In genomic region chr16:36934841-36935620, GRCm38 (mm10) we compare ENCODE assay signal across 9 mouse cellular contexts. TPM values are rescaled to one million over a fixed set of nuclear protein-coding genes. Genes with fewer than 3 reads are reported as not detected.
DNase-seq lines count a peak whose midpoint lies in the region; ATAC-seq and TF ChIP-seq lines count a peak whose summit lies in the region.
"Had no signal": no experiment of that assay in that cellular context is flagged by ENCODE, and none has a peak within 500 bp of the region (broad histone marks: within the 10 kb centered on the region; RNA-seq: fewer than 3 reads in every experiment).

Gene Hcls1 (plus strand): TSS chr16:36934983.

- no peaks in the 10 kb centered on the region for H3K9me3 ChIP-seq in heart, embryonic 12.5 days (replicated peaks)
- no peaks in the 10 kb centered on the region for H3K9me3 ChIP-seq in liver, embryonic 14.5 days (ENCODE audit: control insufficient read depth, low read length)
- H3K9me3 ChIP-seq: embryonic facial prominence, embryonic 12.5 days had no signal

- no peak for TF ChIP-seq CTCF in liver, embryonic 14.5 days (IDR thresholded peaks at IDR 0.05; ENCODE audit: low read depth)
- TF ChIP-seq CTCF in cerebellum, adult 2 months (IDR thresholded peaks at IDR 0.05; ENCODE audit: borderline replicate concordance, insufficient read depth, low read depth, low read length), result no peak

- H3K4me1 ChIP-seq in heart, embryonic 12.5 days (replicated peaks), result peaks cover 12% of the 10 kb centered on the region; the same call in 1 of the 2 replicates
- peaks cover 0 to 11% of the 10 kb centered on the region in 2 experiments; a peak in 3 of 4 replicates for H3K4me1 ChIP-seq in liver, embryonic 14.5 days (replicated peaks; ENCODE audit: control insufficient read depth in 2 of 2, insufficient read depth in 2 of 2, low read length in 1 of 2)
- H3K4me1 ChIP-seq in cerebellum, adult 2 months (ENCODE audit: control insufficient read depth, insufficient read depth, low read length), result no peaks in the 10 kb centered on the region
- H3K4me1 ChIP-seq: embryonic facial prominence, embryonic 12.5 days had no signal

- TF ChIP-seq EP300 in liver, embryonic 14.5 days (IDR thresholded peaks at IDR 0.05; ENCODE audit: low read depth), result no peak

- H3K4me3 ChIP-seq in heart, embryonic 12.5 days, result no peak within 1 kb of the TSS
- peak within 1 kb of the TSS; percentile 33 to 49 for H3K4me3 ChIP-seq in liver, embryonic 14.5 days (ENCODE audit: insufficient read depth in 1 of 2, low read depth in 2 of 2, low read length in 2 of 2)
- no peak within 1 kb of the TSS for H3K4me3 ChIP-seq in cerebellum, adult 2 months (replicated peaks; ENCODE audit: insufficient read depth, low read depth, low read length)
- H3K4me3 ChIP-seq: embryonic facial prominence, embryonic 12.5 days had no signal

- peak within 1 kb of the TSS; percentile 36; the same call in 1 of the 2 replicates for H3K27ac ChIP-seq in heart, embryonic 12.5 days (ENCODE audit: poor library complexity, severe bottlenecking)
- peak within 1 kb of the TSS; percentile 2; the same call in 1 of the 2 replicates for H3K27ac ChIP-seq in liver, embryonic 14.5 days
- H3K27ac ChIP-seq in cerebellum, adult 2 months (ENCODE audit: insufficient read depth, low read length), result no peak within 1 kb of the TSS
- H3K27ac ChIP-seq: embryonic facial prominence, embryonic 12.5 days had no signal

- WGBS in heart, embryonic 12.5 days, result 65% methylated on average over 7 of the region's 7 CpGs
- 19% methylated on average over 7 of the region's 7 CpGs for WGBS in liver, embryonic 14.5 days (ENCODE audit: insufficient replicate concordance)
- WGBS in cerebellum, adult 2 months, result 82% methylated on average over 7 of the region's 7 CpGs

- no peak for TF ChIP-seq POLR2A in cerebellum, adult 2 months (IDR thresholded peaks at IDR 0.05; ENCODE audit: borderline replicate concordance, insufficient read depth, low read length)

- peaks cover 32% of the 10 kb centered on the region for H3K36me3 ChIP-seq in heart, embryonic 12.5 days
- H3K36me3 ChIP-seq in liver, embryonic 14.5 days (replicated peaks; ENCODE audit: control insufficient read depth, insufficient read depth, low read depth), result peaks cover 5% of the 10 kb centered on the region; the same call in 1 of the 2 replicates

- intact Hi-C loops in left cerebral cortex, postnatal 4 days (cut with DNase I), result no loop called here

- ATAC-seq in heart, embryonic 12.5 days (ENCODE audit: insufficient number of reproducible peaks, low FRiP score), result no peak
- ATAC-seq in liver, embryonic 14.5 days (ENCODE audit: insufficient read depth), result peak; percentile 44; the same call in 1 of the 2 replicates

- H3K27me3 ChIP-seq in heart, embryonic 12.5 days (replicated peaks), result no peaks in the 10 kb centered on the region
- no peaks in the 10 kb centered on the region for H3K27me3 ChIP-seq in liver, embryonic 14.5 days (ENCODE audit: control insufficient read depth, insufficient read depth, low read length)
- H3K27me3 ChIP-seq in cerebellum, adult 2 months (ENCODE audit: control insufficient read depth, insufficient read depth, low read length), result no peaks in the 10 kb centered on the region
- H3K27me3 ChIP-seq: embryonic facial prominence, embryonic 12.5 days had no signal

- DNase-seq in CD4-positive, CD25-positive, alpha-beta regulatory T cell, adult 2 months (ENCODE audit: low read depth, low spot score), result peak; percentile 81
- peak; percentile 81 for DNase-seq in adipocyte (ENCODE audit: low spot score)
- peak in 2 of 3 experiments; percentile 20 to 31 for DNase-seq in liver, embryonic 14.5 days (ENCODE audit: low read depth in 3 of 3, low spot score in 3 of 3)
- DNase-seq in spleen, postnatal 14 days (ENCODE audit: low spot score in 2 of 2), result peak; percentile 46 to 56
- no peak for DNase-seq in cerebellum, adult 2 months
- DNase-seq in left cerebral cortex, postnatal 4 days, result no peak
- no peak for DNase-seq in ovary, postnatal 36 days (ENCODE audit: low spot score)

- H3K9ac ChIP-seq in heart, embryonic 12.5 days, result no peak within 1 kb of the TSS
- H3K9ac ChIP-seq in liver, embryonic 14.5 days (replicated peaks), result peak within 1 kb of the TSS; percentile 49; the same call in 1 of the 2 replicates
- H3K9ac ChIP-seq: embryonic facial prominence, embryonic 12.5 days had no signal

- peak within 1 kb of the TSS; percentile 0; the same call in 1 of the 2 replicates for H3K4me2 ChIP-seq in heart, embryonic 12.5 days
- peak within 1 kb of the TSS; percentile 48 for H3K4me2 ChIP-seq in liver, embryonic 14.5 days (ENCODE audit: low read depth)
- H3K4me2 ChIP-seq: embryonic facial prominence, embryonic 12.5 days had no signal

RNA-seq across cellular contexts. Expression of gene Hcls1, which starts in this region (rescaled TPM):
- polyA plus RNA-seq in heart, embryonic 12.5 days (2016; fragmentation: Nextera tagmentation; extraction: Ambion mirVana), result 4.1 and 4.2 TPM in 2 replicates
- 7.3 and 12.3 TPM in 2 replicates for polyA plus RNA-seq in liver, embryonic 14.5 days (2012; rRNA removed)
- 5.1 and 5.8 TPM in 2 replicates for polyA plus RNA-seq in liver, embryonic 14.5 days (2014; fragmentation: Nextera tagmentation; extraction: Ambion mirVana)
- 2.3 and 3.3 TPM in 2 replicates for polyA plus RNA-seq in cerebellum, adult 2 months (2012; rRNA removed)
- 1 to 10 TPM; 2.0 to 2.3 TPM for total RNA-seq in left cerebral cortex, postnatal 4 days (2021)

Comparison
In these comparisons a context has a peak if more than half of its experiments do, and no peak if none do; other contexts are left out.
1. DNase-seq: peak in CD4-positive, CD25-positive, alpha-beta regulatory T cell, adult 2 months (single experiment), adipocyte (single experiment), liver, embryonic 14.5 days (2 of 3) and spleen, postnatal 14 days (2 of 2); none in cerebellum, adult 2 months (0 of 2), left cerebral cortex, postnatal 4 days (single experiment) and ovary, postnatal 36 days (single experiment).
2. H3K4me3 ChIP-seq: peak in liver, embryonic 14.5 days (2 of 2); none in heart, embryonic 12.5 days (single experiment) and cerebellum, adult 2 months (single experiment).